Mouse (Mus musculus): ENCODE results near the gene Trim7. TPM values are rescaled to one million over a fixed set of nuclear protein-coding genes. Genes with fewer than 3 reads are reported as not detected.
"Not testable (repeated sequence)": the region's sequence is repeated elsewhere in the genome, so short reads cannot be mapped to it uniquely, and the experiment has no call there.

Trim7 gene
- polyA plus RNA-seq, 1 experiment from 2014 or later = 1.0 TPM

DNA sequence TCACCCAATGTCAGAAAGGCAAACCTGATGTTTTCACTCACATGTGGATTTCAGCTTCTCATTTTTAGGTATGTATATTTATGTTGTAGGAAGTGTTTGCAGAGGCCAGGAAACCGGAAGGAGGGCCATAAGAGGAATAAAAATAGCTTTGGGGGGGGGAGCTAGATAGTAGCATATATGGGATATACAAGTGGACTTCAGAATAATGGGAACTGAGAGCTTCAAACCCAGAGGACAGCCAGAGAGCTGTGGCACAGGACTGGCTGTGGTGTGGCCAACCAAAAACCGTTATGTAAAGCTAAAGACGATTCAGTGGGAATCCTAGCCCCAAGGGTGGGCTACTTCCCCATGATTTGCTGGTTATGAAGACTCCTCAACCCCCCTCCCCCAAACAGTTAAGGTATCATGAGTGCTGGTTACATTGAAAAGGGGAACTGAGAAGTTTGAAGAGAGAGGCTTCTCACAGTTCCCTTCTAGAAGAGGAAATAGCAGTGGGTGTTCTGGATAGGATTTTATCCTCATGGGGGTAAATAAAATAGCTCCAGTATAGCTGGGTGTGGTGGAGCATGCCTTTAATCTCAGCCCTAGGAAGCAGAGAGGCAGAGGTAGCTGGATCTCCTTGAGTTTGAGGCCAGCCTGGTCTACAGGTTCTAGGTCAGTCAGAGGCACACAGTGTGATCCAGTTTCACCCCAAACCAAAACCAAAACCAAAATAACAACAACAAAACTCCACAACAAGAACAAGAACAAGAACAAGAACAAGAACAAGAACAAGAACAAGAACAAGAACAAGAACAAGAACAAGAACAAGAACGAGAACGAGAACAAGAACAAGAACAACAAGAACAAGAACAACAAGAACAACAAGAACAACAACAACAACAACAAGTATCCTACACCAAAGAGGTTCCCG is 75.0 kb downstream of the Trim7 start:
- H3K36me3 ChIP-seq; H3K9me3 ChIP-seq; H3K4me2 ChIP-seq (replicated peaks); H3K4me1 ChIP-seq; H3K4me3 ChIP-seq; H3K9ac ChIP-seq; H3K27me3 ChIP-seq; ATAC-seq (ENCODE audit: low FRiP score, low read depth); H3K27ac ChIP-seq: not testable (repeated sequence)
- 82% methylated on average over 6 of the region's 6 CpGs for whole genome bisulfite sequencing

DNA sequence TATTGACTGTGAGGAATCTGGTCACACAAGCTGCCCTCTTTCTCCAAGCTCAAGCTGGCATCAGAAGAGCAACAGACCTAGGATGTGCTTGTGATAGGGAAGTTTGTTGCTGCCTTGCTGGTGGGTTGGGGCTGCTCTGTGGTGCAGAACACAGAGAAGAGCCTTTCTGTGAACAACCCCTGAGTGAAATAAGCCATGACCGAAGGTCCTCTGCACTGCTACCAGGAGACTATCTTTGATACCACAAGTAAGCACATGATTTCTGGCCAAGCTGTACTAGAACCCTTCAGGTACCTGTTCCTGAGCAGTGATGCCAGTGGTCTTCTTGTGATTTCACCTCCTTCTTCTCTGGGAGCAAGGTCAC is 75.6 kb downstream of the Trim7 start:
- not testable (repeated sequence) for H3K27me3 ChIP-seq; ATAC-seq (ENCODE audit: low FRiP score, low read depth)
- WGBS = 95% methylated on average over 1 of the region's 1 CpGs

More for the DNA sequence above, 75.6 kb downstream of the Trim7 start:
- H3K9ac ChIP-seq; H3K9me3 ChIP-seq; H3K4me2 ChIP-seq (replicated peaks); H3K4me3 ChIP-seq; H3K36me3 ChIP-seq; H3K27ac ChIP-seq; H3K4me1 ChIP-seq: not testable (repeated sequence)

Other genes starting within 250 kb of the Trim7 start
- 706 and 735 TPM in 2 replicates for gene Rack1, start 25.8 kb upstream of the Trim7 start, polyA plus RNA-seq (2015; fragmentation: Nextera tagmentation; extraction: Ambion mirVana)
- 7.8 and 8.7 TPM in 2 replicates for gene Trim41, start 8.8 kb upstream of the Trim7 start, polyA plus RNA-seq (2015; fragmentation: Nextera tagmentation; extraction: Ambion mirVana)
- gene Gm12184, start 515 bp downstream of the Trim7 start, polyA plus RNA-seq (2015; fragmentation: Nextera tagmentation; extraction: Ambion mirVana) = 3.1 and 4.9 TPM in 2 replicates
- 4.6 and 5.4 TPM in 2 replicates for gene Irgm1, start 45.5 kb downstream of the Trim7 start, polyA plus RNA-seq (2015; fragmentation: Nextera tagmentation; extraction: Ambion mirVana)
- 0.10 and 0.13 TPM in 2 replicates for gene Gm5431, start 76.1 kb downstream of the Trim7 start, polyA plus RNA-seq (2015; fragmentation: Nextera tagmentation; extraction: Ambion mirVana)
- gene Psme2b, start 120.0 kb downstream of the Trim7 start, polyA plus RNA-seq (2015; fragmentation: Nextera tagmentation; extraction: Ambion mirVana) = 3.1 and 3.3 TPM in 2 replicates
- not detected in 2 replicates for gene Olfr56, start 152.7 kb downstream of the Trim7 start, polyA plus RNA-seq (2015; fragmentation: Nextera tagmentation; extraction: Ambion mirVana)
- gene 9930111J21Rik1, start 153.3 kb downstream of the Trim7 start, polyA plus RNA-seq (2015; fragmentation: Nextera tagmentation; extraction: Ambion mirVana) = 0.17 and 0.23 TPM in 2 replicates
- not detected in 2 replicates for gene Gm12185, start 166.1 kb downstream of the Trim7 start, polyA plus RNA-seq (2015; fragmentation: Nextera tagmentation; extraction: Ambion mirVana)
- gene Tgtp1, start 168.0 kb downstream of the Trim7 start, polyA plus RNA-seq (2015; fragmentation: Nextera tagmentation; extraction: Ambion mirVana) = 0.23 and 0.47 TPM in 2 replicates
- gene 9930111J21Rik2, start 225.1 kb downstream of the Trim7 start, polyA plus RNA-seq (2015; fragmentation: Nextera tagmentation; extraction: Ambion mirVana) = 0.24 and 0.27 TPM in 2 replicates
- 0.28 TPM in 1 of 2 replicates, not detected in the other for gene Tgtp2, start 238.1 kb downstream of the Trim7 start, polyA plus RNA-seq (2015; fragmentation: Nextera tagmentation; extraction: Ambion mirVana)

Measured in limb, embryonic 13.5 days (tissue).